Mouse (Mus musculus): Measurements from ENCODE around the gene Cbfa2t2.

- TF ChIP-seq POLR2A (IDR thresholded peaks at IDR 0.05; ENCODE audit: extremely low read depth, insufficient read depth, low read length) (no peak), CTCF (IDR thresholded peaks at IDR 0.05; ENCODE audit: low read depth, low read length) (no peak)
Observed at GRCm38 (mm10) chr2:154405447-154405994, 30.8 kb upstream of the Cbfa2t2 start.

Measured in liver, adult 2 months (tissue).